Mouse (Mus musculus): ENCODE measurements around the gene Oxct1. TPM values are rescaled to one million over a fixed set of nuclear protein-coding genes. Genes with fewer than 3 reads are reported as not detected.
A peak's percentile ranks its signal among the peaks of the same experiment; 100 is the strongest.

Oxct1 gene
- 187 and 201 TPM in 2 replicates for polyA plus RNA-seq (2016; fragmentation: Nextera tagmentation; extraction: Ambion mirVana)

DNA sequence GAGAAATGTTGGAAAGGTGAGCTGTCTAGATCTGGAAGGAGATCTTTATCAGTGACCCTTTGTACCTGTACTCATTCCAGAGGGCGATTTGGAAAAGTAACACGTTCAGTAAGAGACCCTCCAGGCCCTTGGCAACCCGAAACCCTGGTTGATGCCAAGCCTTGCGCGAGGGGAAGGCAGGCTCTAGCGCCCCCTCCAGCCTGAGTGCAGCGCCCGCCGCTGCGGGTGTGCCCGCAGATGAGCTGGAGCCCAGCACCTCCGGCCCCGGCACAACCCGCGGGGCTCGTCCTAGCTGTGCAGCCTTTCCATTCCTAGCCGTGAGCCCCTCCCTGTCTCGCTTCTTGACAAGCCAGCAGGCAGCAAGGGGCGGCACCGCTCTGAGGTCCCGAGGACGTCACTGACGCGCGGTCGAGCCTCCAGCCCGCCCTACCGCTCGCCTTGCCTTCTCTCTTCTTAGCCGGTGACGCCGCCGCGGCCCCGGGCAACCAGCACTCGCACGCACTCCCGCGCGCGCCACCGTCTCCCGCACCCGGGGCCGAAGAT lies at the start of gene Oxct1:
Gene Oxct1, plus strand, starts transcription at position 153 of the 543 bp plus-strand sequence.
- H3K9me3 ChIP-seq: no peaks in the 10 kb centered on the region
- peak within 1 kb of the TSS; percentile 76 for H3K4me3 ChIP-seq
- peak within 1 kb of the TSS; percentile 62 for H3K4me2 ChIP-seq (replicated peaks)
- peak; percentile 95 for ATAC-seq (ENCODE audit: low FRiP score, low read depth)
- no peaks in the 10 kb centered on the region for H3K27me3 ChIP-seq
- peak within 1 kb of the TSS; percentile 72 for H3K9ac ChIP-seq (replicated peaks)
- H3K36me3 ChIP-seq: no peaks in the 10 kb centered on the region
- peak within 1 kb of the TSS; percentile 90 for H3K27ac ChIP-seq (replicated peaks)
- H3K4me1 ChIP-seq: peaks cover 13% of the 10 kb centered on the region
- WGBS: under 1% methylated on average over 45 of the region's 45 CpGs

DNA sequence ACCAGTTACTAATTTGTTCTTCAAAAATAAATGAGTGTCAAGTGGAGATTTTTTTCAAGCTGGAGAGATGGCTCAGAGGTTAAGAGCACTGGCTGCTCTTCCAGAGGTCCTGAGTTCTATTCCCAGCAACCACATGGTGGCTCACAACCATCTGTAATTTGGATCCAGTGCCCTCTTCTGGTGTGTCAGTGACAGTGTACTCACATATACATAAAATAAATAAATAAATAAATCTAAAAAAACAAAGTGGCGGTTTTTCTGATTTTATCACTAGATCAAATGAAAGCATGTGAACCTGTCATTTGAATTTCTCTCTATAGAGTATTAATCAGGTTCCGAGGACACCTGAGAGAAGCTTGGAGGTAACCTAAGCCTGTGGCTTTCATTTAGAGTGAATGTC lies 47.9 kb upstream of the Oxct1 start:
- no peak; the same call in 1 of the 2 replicates for ATAC-seq (ENCODE audit: low FRiP score, low read depth)
- H3K4me1 ChIP-seq: no peaks in the 10 kb centered on the region
- no peak overlapping the region for H3K4me3 ChIP-seq
- H3K4me2 ChIP-seq (replicated peaks): no peak overlapping the region
- 84% methylated on average over 2 of the region's 2 CpGs for WGBS
- no peaks in the 10 kb centered on the region for H3K27me3 ChIP-seq
- H3K9me3 ChIP-seq: no peaks in the 10 kb centered on the region
- H3K27ac ChIP-seq (replicated peaks): no peak overlapping the region
- no peaks in the 10 kb centered on the region for H3K36me3 ChIP-seq
- H3K9ac ChIP-seq (replicated peaks): no peak overlapping the region

DNA sequence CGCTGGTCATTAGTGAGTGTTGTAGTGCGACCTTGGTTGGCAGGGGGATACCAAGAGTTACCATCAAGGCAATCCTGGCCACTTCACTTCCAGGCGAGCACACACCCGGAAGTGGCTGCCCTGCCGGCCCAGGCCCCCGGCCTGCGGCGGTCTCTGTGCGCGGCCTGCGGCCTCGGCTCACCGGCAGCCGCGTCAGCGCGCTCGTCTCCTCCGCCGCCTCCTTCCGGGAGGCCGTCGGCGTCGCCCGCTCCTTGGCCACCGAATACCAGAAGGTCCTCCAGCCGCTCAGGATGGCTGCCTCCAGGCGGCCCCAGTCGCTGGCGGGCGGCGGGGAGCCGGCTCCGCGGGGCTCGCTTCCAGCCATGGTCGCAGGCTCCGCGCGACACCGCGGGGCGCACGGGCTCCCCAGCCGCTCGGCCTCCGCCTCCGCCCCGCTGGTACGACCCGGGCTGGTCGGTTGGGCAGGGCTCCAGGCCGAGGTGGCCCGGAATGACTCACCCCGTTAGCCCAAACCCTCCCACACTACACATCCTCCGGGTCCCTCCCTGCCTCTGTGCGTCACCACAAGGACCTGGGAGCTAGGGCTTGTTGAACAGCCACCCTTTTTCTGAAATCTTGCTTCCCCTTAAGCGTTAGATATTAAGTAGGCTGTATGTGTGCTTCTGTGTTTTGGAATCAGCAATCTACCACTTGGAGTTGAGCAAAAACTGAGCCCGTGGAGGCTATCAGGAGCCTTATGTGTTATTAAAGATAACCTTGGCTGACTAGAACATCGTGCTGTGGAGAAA lies 46.9 kb upstream of the Oxct1 start, which contains the start of gene Fbxo4:
Gene Fbxo4, minus strand, starts transcription at position 513 of the 788 bp plus-strand sequence.
- no peaks in the 10 kb centered on the region for H3K9me3 ChIP-seq
- no peaks in the 10 kb centered on the region for H3K27me3 ChIP-seq
- no peaks in the 10 kb centered on the region for H3K4me1 ChIP-seq
- WGBS: 2% methylated on average over 61 of the region's 61 CpGs
- peak within 1 kb of the TSS; percentile 90 for H3K9ac ChIP-seq (replicated peaks)
- ATAC-seq (ENCODE audit: low FRiP score, low read depth): peak; percentile 96
- peak within 1 kb of the TSS; percentile 96 for H3K27ac ChIP-seq (replicated peaks)
- H3K36me3 ChIP-seq: peaks cover 7% of the 10 kb centered on the region; the same call in 1 of the 2 replicates
- peak within 1 kb of the TSS; percentile 71 for H3K4me3 ChIP-seq
- peak within 1 kb of the TSS; percentile 67 for H3K4me2 ChIP-seq (replicated peaks)

DNA sequence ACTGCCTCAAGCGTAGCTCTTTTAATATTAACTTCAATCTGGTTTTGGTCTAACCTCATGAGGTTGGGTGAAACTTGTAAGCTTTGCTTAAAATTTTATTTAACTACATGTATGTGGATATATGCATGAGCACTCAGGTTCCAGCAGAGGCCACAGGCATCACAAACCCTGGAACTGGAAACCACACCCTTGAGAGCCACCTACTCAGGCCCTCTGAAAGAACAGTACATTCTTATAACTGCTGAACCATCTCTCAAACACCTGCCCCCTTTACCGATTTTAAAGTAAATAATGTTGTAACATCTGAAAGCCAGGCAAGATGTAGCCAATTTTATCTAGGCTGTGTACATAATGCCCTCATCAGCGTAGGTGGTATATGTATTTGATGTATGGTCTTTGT lies 46.3 kb upstream of the Oxct1 start:
- Histone ChIP-seq H3K4me3 (no peak overlapping the region; the same call in 1 of the 2 replicates), H3K4me1 (no peaks in the 10 kb centered on the region), H3K27ac (replicated peaks) (peak overlapping the region; percentile 96), H3K36me3 (peaks cover 11% of the 10 kb centered on the region; the same call in 1 of the 2 replicates), H3K9ac (replicated peaks) (no peak overlapping the region), H3K4me2 (replicated peaks) (peak overlapping the region; percentile 67), H3K9me3 (no peaks in the 10 kb centered on the region), H3K27me3 (no peaks in the 10 kb centered on the region)
- WGBS: 92% methylated on average over 3 of the region's 3 CpGs
- ATAC-seq (ENCODE audit: low FRiP score, low read depth): no peak

DNA sequence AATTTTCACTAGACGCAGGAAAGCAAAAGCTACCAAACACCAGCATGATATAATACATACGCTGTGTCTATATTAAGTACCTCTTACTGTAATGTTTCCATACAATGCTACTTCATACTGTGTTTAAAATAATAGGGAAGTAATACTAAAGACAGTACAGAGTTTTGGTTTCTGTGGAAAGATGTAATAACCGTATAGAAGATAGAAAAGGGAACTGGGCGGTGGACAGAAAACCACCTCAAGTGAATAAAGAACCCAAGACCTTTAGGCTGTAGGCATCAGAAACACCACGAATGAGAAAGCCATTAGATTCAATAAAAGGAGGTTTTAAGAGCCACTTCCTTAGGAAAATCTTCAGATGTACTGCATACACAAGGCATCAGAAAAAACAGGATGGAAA lies 43.5 kb upstream of the Oxct1 start:
- Histone ChIP-seq H3K4me2 (replicated peaks) (no peak overlapping the region), H3K27me3 (no peaks in the 10 kb centered on the region), H3K4me3 (no peak overlapping the region), H3K27ac (replicated peaks) (no peak overlapping the region), H3K9ac (replicated peaks) (no peak overlapping the region), H3K4me1 (no peaks in the 10 kb centered on the region), H3K36me3 (peaks cover 30% of the 10 kb centered on the region), H3K9me3 (no peaks in the 10 kb centered on the region)
- WGBS: 94% methylated on average over 5 of the region's 5 CpGs
- ATAC-seq (ENCODE audit: low FRiP score, low read depth): no peak

DNA sequence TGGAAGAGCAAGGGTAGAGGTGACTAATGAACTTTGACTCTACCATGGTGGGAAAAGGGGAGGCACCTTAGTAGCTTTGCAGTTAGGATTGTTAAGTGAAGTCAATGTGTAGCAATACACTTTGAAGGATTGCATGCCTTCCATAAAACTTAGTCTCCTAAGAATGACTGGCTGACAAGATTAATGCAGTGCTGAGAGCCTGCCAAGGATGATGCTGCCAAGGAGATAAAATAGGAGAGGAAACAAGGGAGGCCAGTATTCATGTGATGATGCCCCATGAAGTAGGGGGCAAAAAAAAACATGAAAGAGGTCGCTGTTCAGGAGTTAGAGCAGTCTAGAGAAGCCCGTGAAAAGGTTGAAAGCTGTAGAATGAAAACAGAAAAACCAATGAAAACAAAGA lies 41.3 kb upstream of the Oxct1 start:
- no peaks in the 10 kb centered on the region for H3K9me3 ChIP-seq
- no peak overlapping the region for H3K9ac ChIP-seq (replicated peaks)
- H3K36me3 ChIP-seq: peaks cover 46% of the 10 kb centered on the region
- no peak for ATAC-seq (ENCODE audit: low FRiP score, low read depth)
- H3K4me1 ChIP-seq: no peaks in the 10 kb centered on the region
- H3K27ac ChIP-seq (replicated peaks): no peak overlapping the region
- WGBS: 92% methylated on average over 2 of the region's 2 CpGs
- no peak overlapping the region for H3K4me3 ChIP-seq
- H3K4me2 ChIP-seq (replicated peaks): no peak overlapping the region
- no peaks in the 10 kb centered on the region for H3K27me3 ChIP-seq

DNA sequence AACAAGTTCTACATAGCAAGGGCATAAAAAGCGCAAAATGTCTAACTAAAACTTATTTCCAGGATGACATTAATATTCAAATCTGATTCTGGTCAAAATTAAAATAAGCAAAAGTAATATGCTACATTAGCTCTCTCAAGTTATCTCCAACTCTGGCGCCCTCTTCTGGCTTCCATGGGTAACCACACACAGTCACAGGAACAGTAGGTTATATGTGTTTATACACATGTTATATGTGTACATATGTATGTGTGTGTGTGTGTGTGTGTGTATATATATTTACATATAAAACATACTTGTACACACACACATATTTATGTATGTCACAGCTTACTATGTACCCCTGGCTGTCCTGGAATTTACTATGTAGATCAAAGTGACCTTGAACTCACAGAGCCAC lies 38.2 kb upstream of the Oxct1 start:
- H3K9ac ChIP-seq (replicated peaks): no peak overlapping the region
- no peak for ATAC-seq (ENCODE audit: low FRiP score, low read depth)
- no peaks in the 10 kb centered on the region for H3K4me1 ChIP-seq
- H3K27ac ChIP-seq (replicated peaks): no peak overlapping the region
- no peak overlapping the region for H3K4me2 ChIP-seq (replicated peaks)
- no peaks in the 10 kb centered on the region for H3K9me3 ChIP-seq
- peaks cover 65% of the 10 kb centered on the region for H3K36me3 ChIP-seq
- WGBS: 58% methylated on average over 2 of the region's 2 CpGs
- H3K4me3 ChIP-seq: no peak overlapping the region
- H3K27me3 ChIP-seq: no peaks in the 10 kb centered on the region

DNA sequence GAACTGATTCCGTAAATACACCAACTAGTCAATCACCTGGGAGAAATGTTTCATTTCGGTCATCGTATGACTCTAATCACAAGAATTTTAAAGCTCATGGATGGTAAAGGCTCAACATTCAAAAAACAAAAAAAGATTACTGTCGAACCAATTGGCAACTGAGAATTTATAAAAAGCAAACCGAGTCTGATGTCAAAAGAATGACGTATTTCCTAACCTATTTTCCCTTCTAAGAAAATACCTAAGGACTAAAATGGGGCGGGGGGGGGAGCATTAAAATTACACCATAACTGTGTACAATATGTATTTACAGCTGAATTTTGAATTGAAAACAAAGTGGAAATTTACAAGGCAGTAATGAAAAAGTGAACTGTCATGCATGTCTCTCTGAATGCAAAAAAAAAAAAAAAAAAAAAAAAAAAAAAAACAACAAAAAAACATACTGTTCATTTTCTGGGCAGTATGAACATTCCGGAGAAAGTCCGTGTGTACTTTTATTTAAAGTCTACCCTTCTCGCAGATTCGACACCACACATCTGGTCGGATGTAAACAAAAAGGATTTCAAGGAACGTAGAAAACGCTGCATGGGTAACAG lies 31.2 kb upstream of the Oxct1 start:
- H3K9me3 ChIP-seq: no peaks in the 10 kb centered on the region
- WGBS: 27% methylated on average over 14 of the region's 14 CpGs
- no peak for ATAC-seq (ENCODE audit: low FRiP score, low read depth)
- peak overlapping the region; percentile 94 for H3K27ac ChIP-seq (replicated peaks)
- H3K4me3 ChIP-seq: peak overlapping the region; percentile 69
- peaks cover 19% of the 10 kb centered on the region for H3K36me3 ChIP-seq
- H3K4me2 ChIP-seq (replicated peaks): peak overlapping the region; percentile 66
- peak overlapping the region; percentile 81 for H3K9ac ChIP-seq (replicated peaks)
- no peaks in the 10 kb centered on the region for H3K27me3 ChIP-seq
- H3K4me1 ChIP-seq: peaks cover 11% of the 10 kb centered on the region

DNA sequence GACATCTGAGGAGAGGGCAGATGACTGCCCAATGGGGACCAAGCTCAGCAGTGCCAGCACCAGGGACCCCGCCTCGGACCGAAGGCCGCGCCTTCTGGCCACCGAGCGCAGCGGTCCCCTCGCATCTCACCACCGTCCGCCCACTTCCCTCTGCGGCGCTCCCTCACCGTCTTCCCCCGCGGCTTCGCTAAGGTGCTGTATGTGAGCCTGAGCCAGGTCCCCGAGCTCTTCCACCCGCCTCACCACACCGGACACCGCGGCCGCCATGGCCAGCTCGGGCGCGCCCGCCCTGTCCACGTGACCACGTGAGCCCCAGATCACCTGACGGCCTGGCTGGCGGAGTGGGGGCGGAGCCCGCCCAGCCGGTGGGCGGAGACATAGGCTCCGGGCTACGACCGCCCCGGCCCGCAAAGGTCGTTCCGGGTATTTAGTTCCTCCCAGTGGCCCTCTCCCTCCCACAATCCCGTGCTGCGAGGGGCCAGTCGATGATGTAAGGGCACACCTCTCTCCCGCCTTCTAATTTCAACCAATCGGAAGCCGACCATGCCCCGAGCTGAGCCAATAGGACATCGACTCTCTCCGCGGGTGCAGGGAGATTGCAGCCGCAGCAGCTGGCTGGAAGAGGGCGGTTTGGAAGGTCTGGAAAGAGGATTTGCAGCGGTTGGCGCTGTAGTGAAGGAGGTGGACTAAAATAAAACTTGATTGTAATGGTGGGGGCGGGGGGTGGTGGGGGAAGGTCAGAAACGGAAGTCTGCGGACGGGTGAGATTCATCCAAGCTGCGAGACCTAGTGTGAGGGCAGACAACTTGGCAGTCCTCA lies 30.5 kb upstream of the Oxct1 start, which contains the start of gene AW549877:
Gene AW549877, minus strand, starts transcription at position 297 of the 819 bp plus-strand sequence.
- peak within 1 kb of the TSS; percentile 94 for H3K27ac ChIP-seq (replicated peaks)
- peaks cover 11% of the 10 kb centered on the region for H3K4me1 ChIP-seq
- H3K9ac ChIP-seq (replicated peaks): peak within 1 kb of the TSS; percentile 81
- peaks cover 12% of the 10 kb centered on the region for H3K36me3 ChIP-seq
- no peaks in the 10 kb centered on the region for H3K27me3 ChIP-seq
- peak within 1 kb of the TSS; percentile 66 for H3K4me2 ChIP-seq (replicated peaks)
- H3K4me3 ChIP-seq: peak within 1 kb of the TSS; percentile 69
- no peaks in the 10 kb centered on the region for H3K9me3 ChIP-seq
- WGBS: under 1% methylated on average over 61 of the region's 61 CpGs
- ATAC-seq (ENCODE audit: low FRiP score, low read depth): peak; percentile 99

DNA sequence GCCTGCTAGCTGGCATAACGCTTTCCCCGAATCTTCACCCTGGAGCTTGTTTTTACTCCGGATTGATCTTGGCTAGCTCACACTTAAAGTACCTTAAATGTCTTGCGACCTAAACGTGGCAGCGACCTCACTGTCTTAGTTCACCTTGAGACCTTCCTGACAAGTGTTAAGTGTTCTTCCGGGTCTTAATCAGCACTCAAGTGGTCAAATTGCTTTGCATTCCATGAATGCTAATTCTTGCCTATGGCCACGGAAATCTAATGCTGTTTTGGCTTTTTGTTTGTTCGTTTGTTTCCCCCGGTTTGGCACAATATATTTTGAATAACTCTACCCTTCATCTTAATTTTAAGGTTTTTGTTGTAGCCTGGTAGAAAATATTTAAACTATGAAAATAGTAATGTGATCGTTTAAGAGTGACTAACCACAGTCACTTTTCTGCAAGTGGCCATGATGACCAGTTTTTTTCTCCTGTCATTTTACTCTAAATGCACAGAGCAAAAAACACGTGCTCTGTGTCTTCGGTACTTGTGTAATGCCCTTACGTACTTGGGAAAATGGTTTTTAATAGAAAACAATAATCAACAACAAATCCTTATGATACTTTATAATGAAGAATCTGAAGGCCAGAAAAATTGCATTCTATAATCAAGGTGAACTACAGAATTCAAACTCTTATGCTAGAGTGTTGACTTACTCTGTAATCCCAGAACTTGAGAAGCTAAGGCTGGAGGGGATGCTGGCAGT lies 29.7 kb upstream of the Oxct1 start:
- Histone ChIP-seq H3K27me3 (no peaks in the 10 kb centered on the region), H3K4me3 (peak overlapping the region; percentile 69), H3K36me3 (peaks cover 7% of the 10 kb centered on the region), H3K9me3 (no peaks in the 10 kb centered on the region), H3K4me2 (replicated peaks) (peak overlapping the region; percentile 66), H3K27ac (replicated peaks) (peak overlapping the region; percentile 78), H3K9ac (replicated peaks) (peak overlapping the region; percentile 52), H3K4me1 (peaks cover 11% of the 10 kb centered on the region)
- WGBS: 22% methylated on average over 14 of the region's 14 CpGs
- no peak; the same call in 1 of the 2 replicates for ATAC-seq (ENCODE audit: low FRiP score, low read depth)

DNA sequence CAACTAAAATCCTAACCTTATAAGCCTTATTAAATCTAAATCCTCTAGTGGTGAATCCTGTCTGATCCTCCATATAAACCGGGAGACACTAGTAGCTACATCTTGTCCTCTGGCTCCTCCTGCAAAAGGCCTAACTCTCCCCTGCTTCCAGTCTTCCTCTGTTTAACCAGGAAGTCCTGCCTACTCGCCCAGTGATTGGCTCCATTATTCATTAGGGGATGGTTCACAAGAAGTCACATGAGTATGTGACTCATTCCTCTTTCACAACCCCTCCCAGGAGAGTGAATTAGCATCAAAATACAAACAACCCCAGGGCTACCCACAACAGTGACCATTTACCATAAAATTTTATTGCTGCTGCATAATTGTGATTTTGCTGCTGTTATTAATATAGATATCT lies 27.0 kb upstream of the Oxct1 start:
- Histone ChIP-seq H3K27me3 (no peaks in the 10 kb centered on the region), H3K9me3 (no peaks in the 10 kb centered on the region), H3K9ac (replicated peaks) (no peak overlapping the region), H3K4me3 (no peak overlapping the region), H3K4me2 (replicated peaks) (no peak overlapping the region), H3K36me3 (no peaks in the 10 kb centered on the region), H3K27ac (replicated peaks) (no peak overlapping the region), H3K4me1 (peaks cover 5% of the 10 kb centered on the region)
- WGBS: 72% methylated on average over 2 of the region's 2 CpGs
- no peak for ATAC-seq (ENCODE audit: low FRiP score, low read depth)
